Comparison of ENCODE assay signal across 11 mouse cellular contexts in genomic region chr16:33562874-33563537, GRCm38 (mm10). TPM values are rescaled to one million over a fixed set of nuclear protein-coding genes. Genes with fewer than 3 reads are reported as not detected.
A peak's percentile ranks its signal among the peaks of the same experiment; 100 is the strongest.
DNase-seq lines count a peak whose midpoint lies in the region; ATAC-seq and TF ChIP-seq lines count a peak whose summit lies in the region.
"Had no signal": no experiment of that assay in that cellular context is flagged by ENCODE, and none has a peak within 500 bp of the region (broad histone marks: within the 10 kb centered on the region; RNA-seq: fewer than 3 reads in every experiment).

No protein-coding gene starts in this region.

- TF ChIP-seq EP300 in liver, postnatal 0 days (IDR thresholded peaks at IDR 0.05; ENCODE audit: low read depth), result no peak

- H3K27me3 ChIP-seq in liver, embryonic 13.5 days, result no peaks in the 10 kb centered on the region
- no peaks in the 10 kb centered on the region for H3K27me3 ChIP-seq in liver, postnatal 0 days (ENCODE audit: insufficient read depth, low read length)
- no peaks in the 10 kb centered on the region for H3K27me3 ChIP-seq in heart, embryonic 12.5 days (replicated peaks)
- no peaks in the 10 kb centered on the region for H3K27me3 ChIP-seq in kidney, embryonic 15.5 days
- H3K27me3 ChIP-seq in forebrain, embryonic 13.5 days, result no peaks in the 10 kb centered on the region
- H3K27me3 ChIP-seq: CH12.LX had no signal

- H3K4me1 ChIP-seq in liver, embryonic 13.5 days (replicated peaks), result no peaks in the 10 kb centered on the region; the same call in 1 of the 2 replicates
- no peaks in the 10 kb centered on the region for H3K4me1 ChIP-seq in liver, postnatal 0 days (ENCODE audit: insufficient read depth)
- peaks cover 42% of the 10 kb centered on the region for H3K4me1 ChIP-seq in heart, embryonic 12.5 days (replicated peaks)
- H3K4me1 ChIP-seq in kidney, embryonic 15.5 days, result peaks cover 27% of the 10 kb centered on the region
- H3K4me1 ChIP-seq in forebrain, embryonic 13.5 days, result peaks cover 18% of the 10 kb centered on the region; the same call in 1 of the 2 replicates

- H3K9ac ChIP-seq in liver, embryonic 13.5 days, result no peak overlapping the region
- no peak overlapping the region for H3K9ac ChIP-seq in liver, postnatal 0 days (replicated peaks)
- peak overlapping the region; percentile 53 for H3K9ac ChIP-seq in heart, embryonic 12.5 days
- H3K9ac ChIP-seq in kidney, embryonic 15.5 days, result no peak overlapping the region
- no peak overlapping the region for H3K9ac ChIP-seq in forebrain, embryonic 13.5 days

- no peak for DNase-seq in liver, embryonic 13.5 days
- no peak for DNase-seq in liver, postnatal 0 days
- DNase-seq in embryo, embryonic 10.5 days (ENCODE audit: low spot score), result no peak
- DNase-seq in left cerebral cortex, adult 18-20 months (ENCODE audit: low spot score in 2 of 2), result no peak

- no peak for TF ChIP-seq CTCF in liver, postnatal 0 days (IDR thresholded peaks at IDR 0.05; ENCODE audit: low read depth)

- no peaks in the 10 kb centered on the region for H3K36me3 ChIP-seq in liver, embryonic 13.5 days
- no peaks in the 10 kb centered on the region for H3K36me3 ChIP-seq in liver, postnatal 0 days (replicated peaks; ENCODE audit: insufficient read depth, low read length)
- H3K36me3 ChIP-seq in heart, embryonic 12.5 days, result no peaks in the 10 kb centered on the region
- no peaks in the 10 kb centered on the region for H3K36me3 ChIP-seq in kidney, embryonic 15.5 days
- H3K36me3 ChIP-seq in forebrain, embryonic 13.5 days (ENCODE audit: poor library complexity, severe bottlenecking), result no peaks in the 10 kb centered on the region

- H3K27ac ChIP-seq in liver, embryonic 13.5 days, result 0 out of 2 replicates have a peak overlapping the region, but pooled peaks have one; percentile 13
- H3K27ac ChIP-seq in liver, postnatal 0 days (ENCODE audit: low read depth), result no peak overlapping the region
- H3K27ac ChIP-seq in heart, embryonic 12.5 days (ENCODE audit: poor library complexity, severe bottlenecking), result peak overlapping the region; percentile 65
- peak overlapping the region; percentile 65 for H3K27ac ChIP-seq in kidney, embryonic 15.5 days
- no peak overlapping the region for H3K27ac ChIP-seq in forebrain, embryonic 13.5 days

- H3K4me3 ChIP-seq in liver, embryonic 13.5 days (replicated peaks), result no peak overlapping the region
- no peak overlapping the region for H3K4me3 ChIP-seq in liver, postnatal 0 days (ENCODE audit: low read depth, low read length)
- no peak overlapping the region for H3K4me3 ChIP-seq in heart, embryonic 12.5 days
- H3K4me3 ChIP-seq in kidney, embryonic 15.5 days (replicated peaks), result no peak overlapping the region
- H3K4me3 ChIP-seq in forebrain, embryonic 13.5 days, result no peak overlapping the region
- H3K4me3 ChIP-seq: erythroblast, embryonic 14.5 days; megakaryocyte, embryonic 14.5 days had no signal

- no peaks in the 10 kb centered on the region for H3K9me3 ChIP-seq in liver, embryonic 13.5 days (replicated peaks)
- no peaks in the 10 kb centered on the region for H3K9me3 ChIP-seq in liver, postnatal 0 days (ENCODE audit: low read length)
- no peaks in the 10 kb centered on the region for H3K9me3 ChIP-seq in heart, embryonic 12.5 days (replicated peaks)
- no peaks in the 10 kb centered on the region for H3K9me3 ChIP-seq in kidney, embryonic 15.5 days (replicated peaks)
- no peaks in the 10 kb centered on the region for H3K9me3 ChIP-seq in forebrain, embryonic 13.5 days (replicated peaks)
- H3K9me3 ChIP-seq: megakaryocyte, embryonic 14.5 days had no signal

- 40% methylated on average over 12 of the region's 12 CpGs for WGBS in liver, embryonic 13.5 days (ENCODE audit: insufficient replicate concordance)
- WGBS in liver, postnatal 0 days (ENCODE audit: insufficient replicate concordance), result 53% methylated on average over 12 of the region's 12 CpGs
- 52% methylated on average over 12 of the region's 12 CpGs for WGBS in heart, embryonic 12.5 days
- WGBS in kidney, embryonic 15.5 days, result 65% methylated on average over 12 of the region's 12 CpGs
- WGBS in forebrain, embryonic 13.5 days, result 77% methylated on average over 12 of the region's 12 CpGs

- H3K4me2 ChIP-seq in liver, embryonic 13.5 days, result no peak overlapping the region
- H3K4me2 ChIP-seq in liver, postnatal 0 days (ENCODE audit: low read depth, low read length), result no peak overlapping the region
- no peak overlapping the region for H3K4me2 ChIP-seq in heart, embryonic 12.5 days
- 0 out of 2 replicates have a peak overlapping the region, but pooled peaks have one; percentile 5 for H3K4me2 ChIP-seq in kidney, embryonic 15.5 days
- no peak overlapping the region for H3K4me2 ChIP-seq in forebrain, embryonic 13.5 days

- ATAC-seq in liver, embryonic 13.5 days (ENCODE audit: low read depth), result no peak
- no peak for ATAC-seq in liver, postnatal 0 days
- peak; percentile 46 for ATAC-seq in heart, embryonic 12.5 days (ENCODE audit: insufficient number of reproducible peaks, low FRiP score)
- no peak; the same call in 1 of the 2 replicates for ATAC-seq in kidney, embryonic 15.5 days (replicated peaks; ENCODE audit: low FRiP score)
- 0 out of 2 replicates have a peak, but pooled peaks have one; percentile 40 for ATAC-seq in monocyte, adult 5-6 weeks (replicated peaks; ENCODE audit: insufficient number of reproducible peaks, low FRiP score, low TSS enrichment, poor library complexity, severe bottlenecking)
- ATAC-seq in forebrain, embryonic 13.5 days, result no peak

RNA-seq across cellular contexts. Expression of gene Slc12a8, which starts 45.9 kb away (rescaled TPM):
- 0.06 TPM in 1 of 2 replicates, not detected in the other for polyA plus RNA-seq in liver, embryonic 13.5 days (2015; fragmentation: Nextera tagmentation; extraction: Ambion mirVana)
- polyA plus RNA-seq in liver, postnatal 0 days (2015; fragmentation: Nextera tagmentation; extraction: Ambion mirVana), result 0.18 and 0.22 TPM in 2 replicates
- polyA plus RNA-seq in heart, embryonic 12.5 days (2016; fragmentation: Nextera tagmentation; extraction: Ambion mirVana), result 1.2 and 1.3 TPM in 2 replicates
- 0.84 and 1.4 TPM in 2 replicates for polyA plus RNA-seq in kidney, embryonic 15.5 days (2015; fragmentation: Nextera tagmentation; extraction: Ambion mirVana)
- total RNA-seq in monocyte, adult 5-6 weeks (2017), result not detected in 3 replicates
- 0.67 and 0.92 TPM in 2 replicates for polyA plus RNA-seq in forebrain, embryonic 13.5 days (2015; fragmentation: Nextera tagmentation; extraction: Ambion mirVana)
- total RNA-seq in left cerebral cortex, adult 18-20 months (2021), result 1 to 10 TPM in 1 of 2 experiments, under 1 TPM in 1; 0.98 to 1.1 TPM
- polyA plus RNA-seq: erythroblast, embryonic 14.5 days had no signal

Comparison
In these comparisons a context has a peak if more than half of its experiments do, and no peak if none do; other contexts are left out.
1. H3K27ac ChIP-seq: peak in liver, embryonic 13.5 days (single experiment), heart, embryonic 12.5 days (single experiment) and kidney, embryonic 15.5 days (single experiment); none in liver, postnatal 0 days (single experiment) and forebrain, embryonic 13.5 days (single experiment).
2. ATAC-seq: peak in heart, embryonic 12.5 days (single experiment) and monocyte, adult 5-6 weeks (single experiment); none in liver, embryonic 13.5 days (single experiment), liver, postnatal 0 days (single experiment), kidney, embryonic 15.5 days (single experiment) and forebrain, embryonic 13.5 days (single experiment).